Mouse (Mus musculus): ENCODE measurements around the gene Pde2a.
A peak's percentile ranks its signal among the peaks of the same experiment; 100 is the strongest.

- peak; percentile 86 for TF ChIP-seq TCF12 (IDR thresholded peaks at IDR 0.05; ENCODE audit: insufficient read depth, poor library complexity, severe bottlenecking)
- no peak for TF ChIP-seq E2F4 (IDR thresholded peaks at IDR 0.05; ENCODE audit: insufficient read depth)
- no peak for TF ChIP-seq POLR2A (IDR thresholded peaks at IDR 0.05; ENCODE audit: insufficient read length, low read depth)
- TF ChIP-seq MAX (IDR thresholded peaks at IDR 0.05; ENCODE audit: low read depth): no peak
- TF ChIP-seq MYOG (IDR thresholded peaks at IDR 0.05; ENCODE audit: control insufficient read depth in 1 of 3, insufficient read depth in 1 of 3, insufficient read length in 2 of 3, low read depth in 2 of 3): peak; percentile 71 to 98 (median 89)
- TF ChIP-seq REST (IDR thresholded peaks at IDR 0.05; ENCODE audit: insufficient read depth, insufficient read length): no peak
- no peak for TF ChIP-seq POLR2AphosphoS2 (IDR thresholded peaks at IDR 0.05; ENCODE audit: insufficient read length, low read depth)
Observed at GRCm38 (mm10) chr7:101462327-101463068, 41.0 kb downstream of the Pde2a start.

Measured in myocyte (in vitro differentiated cells).